Mouse (Mus musculus): ENCODE data around the gene Snrpg. TPM values are rescaled to one million over a fixed set of nuclear protein-coding genes. Genes with fewer than 3 reads are reported as not detected.

Gene Snrpg
- polyA plus RNA-seq, 1 experiment, result 62.2 TPM

DNA sequence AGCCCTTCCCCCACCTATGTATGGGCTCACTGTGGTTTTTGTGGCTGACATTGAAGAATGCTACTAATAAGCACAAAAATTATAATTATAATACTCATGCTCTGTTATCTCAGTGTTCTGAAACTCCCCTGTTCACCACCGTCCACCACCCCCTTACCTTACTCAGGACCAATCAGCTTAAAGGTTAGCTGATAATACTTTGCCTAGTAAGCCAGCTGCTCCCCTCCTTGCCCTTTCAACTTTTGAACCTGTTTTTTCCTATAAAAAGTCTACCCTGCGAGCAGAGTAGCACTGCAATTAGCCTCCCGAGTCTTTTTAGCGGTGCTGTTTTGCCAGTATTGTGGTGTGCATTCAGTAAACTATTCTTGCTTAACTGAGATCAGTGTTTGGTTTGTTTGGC, 13.6 kb downstream of the Snrpg start:
- Histone ChIP-seq H3K4me1 (ENCODE audit: control insufficient read depth, insufficient read depth, low read length) (no peaks in the 10 kb centered on the region), H3K27me3 (ENCODE audit: control insufficient read depth, insufficient read depth, low read length) (no peaks in the 10 kb centered on the region), H3K4me3 (replicated peaks; ENCODE audit: insufficient read depth, low read depth, low read length) (no peak overlapping the region), H3K27ac (ENCODE audit: insufficient read depth, low read length) (no peak overlapping the region)
- no peak for DNase-seq
- 81% methylated on average over 4 of the region's 4 CpGs for WGBS
- TF ChIP-seq CTCF (IDR thresholded peaks at IDR 0.05; ENCODE audit: borderline replicate concordance, insufficient read depth, low read depth, low read length), result no peak
- TF ChIP-seq POLR2A (IDR thresholded peaks at IDR 0.05; ENCODE audit: borderline replicate concordance, insufficient read depth, low read length), result no peak

DNA sequence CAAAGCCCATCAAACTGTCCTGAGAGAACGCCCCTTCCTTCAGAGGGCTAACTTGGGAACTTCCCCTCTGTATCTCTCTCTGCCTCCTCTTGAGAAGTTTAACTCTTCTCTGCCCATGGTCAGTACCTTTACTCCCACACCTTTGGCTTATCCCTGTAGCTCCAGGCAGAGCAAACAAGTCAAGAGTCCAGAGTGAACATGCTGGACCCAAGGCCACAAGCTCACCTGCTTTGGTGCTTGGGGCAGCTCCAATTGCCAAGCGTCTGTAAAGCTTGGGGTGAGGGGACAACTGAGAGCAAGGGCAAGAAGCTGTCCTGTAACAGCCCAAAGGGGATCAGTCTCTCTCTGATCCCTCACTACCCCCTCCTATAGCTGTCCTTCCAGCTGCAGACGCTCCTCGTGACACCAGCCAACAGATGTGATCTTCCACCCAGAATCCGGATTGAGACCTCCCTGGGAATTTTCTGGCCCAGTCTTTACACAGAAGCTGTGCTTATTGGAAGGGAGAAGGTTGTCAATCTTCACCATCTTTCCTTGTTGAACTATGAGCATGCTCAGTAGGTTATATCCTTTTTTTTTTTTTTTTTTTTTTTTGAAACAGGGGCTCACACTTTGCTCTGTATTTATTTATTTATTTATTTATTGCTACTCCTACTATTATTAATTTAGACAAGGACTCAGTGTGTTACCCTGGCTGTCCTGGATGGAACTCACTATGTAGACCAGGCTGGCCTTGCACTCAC, 14.4 kb downstream of the Snrpg start:
- H3K4me1 ChIP-seq (ENCODE audit: control insufficient read depth, insufficient read depth, low read length), result no peaks in the 10 kb centered on the region
- no peak for TF ChIP-seq POLR2A (IDR thresholded peaks at IDR 0.05; ENCODE audit: borderline replicate concordance, insufficient read depth, low read length)
- TF ChIP-seq CTCF (IDR thresholded peaks at IDR 0.05; ENCODE audit: borderline replicate concordance, insufficient read depth, low read depth, low read length), result no peak
- WGBS, result 83% methylated on average over 5 of the region's 5 CpGs
- no peaks in the 10 kb centered on the region for H3K27me3 ChIP-seq (ENCODE audit: control insufficient read depth, insufficient read depth, low read length)
- H3K4me3 ChIP-seq (replicated peaks; ENCODE audit: insufficient read depth, low read depth, low read length), result no peak overlapping the region
- no peak for DNase-seq
- H3K27ac ChIP-seq (ENCODE audit: insufficient read depth, low read length), result no peak overlapping the region

GRCm38 (mm10) chr6:86387313-86387712, 16.2 kb downstream of the Snrpg start:
- Histone ChIP-seq H3K27ac (ENCODE audit: insufficient read depth, low read length) (no peak overlapping the region), H3K4me1 (ENCODE audit: control insufficient read depth, insufficient read depth, low read length) (no peaks in the 10 kb centered on the region), H3K4me3 (replicated peaks; ENCODE audit: insufficient read depth, low read depth, low read length) (no peak overlapping the region), H3K27me3 (ENCODE audit: control insufficient read depth, insufficient read depth, low read length) (no peaks in the 10 kb centered on the region)
- 67% methylated on average over 12 of the region's 12 CpGs for WGBS
- no peak for TF ChIP-seq POLR2A (IDR thresholded peaks at IDR 0.05; ENCODE audit: borderline replicate concordance, insufficient read depth, low read length)
- no peak for TF ChIP-seq CTCF (IDR thresholded peaks at IDR 0.05; ENCODE audit: borderline replicate concordance, insufficient read depth, low read depth, low read length)
- no peak for DNase-seq

- no peak for DNase-seq
- 90% methylated on average over 18 of the region's 18 CpGs for WGBS
- Histone ChIP-seq H3K27ac (ENCODE audit: insufficient read depth, low read length) (no peak overlapping the region), H3K27me3 (ENCODE audit: control insufficient read depth, insufficient read depth, low read length) (no peaks in the 10 kb centered on the region), H3K4me3 (replicated peaks; ENCODE audit: insufficient read depth, low read depth, low read length) (no peak overlapping the region), H3K4me1 (ENCODE audit: control insufficient read depth, insufficient read depth, low read length) (no peaks in the 10 kb centered on the region)
- TF ChIP-seq POLR2A (IDR thresholded peaks at IDR 0.05; ENCODE audit: borderline replicate concordance, insufficient read depth, low read length) (no peak), CTCF (IDR thresholded peaks at IDR 0.05; ENCODE audit: borderline replicate concordance, insufficient read depth, low read depth, low read length) (no peak)
These were observed 17.4 kb downstream of the Snrpg start for GRCm38 (mm10) chr6:86388461-86388860.

DNA sequence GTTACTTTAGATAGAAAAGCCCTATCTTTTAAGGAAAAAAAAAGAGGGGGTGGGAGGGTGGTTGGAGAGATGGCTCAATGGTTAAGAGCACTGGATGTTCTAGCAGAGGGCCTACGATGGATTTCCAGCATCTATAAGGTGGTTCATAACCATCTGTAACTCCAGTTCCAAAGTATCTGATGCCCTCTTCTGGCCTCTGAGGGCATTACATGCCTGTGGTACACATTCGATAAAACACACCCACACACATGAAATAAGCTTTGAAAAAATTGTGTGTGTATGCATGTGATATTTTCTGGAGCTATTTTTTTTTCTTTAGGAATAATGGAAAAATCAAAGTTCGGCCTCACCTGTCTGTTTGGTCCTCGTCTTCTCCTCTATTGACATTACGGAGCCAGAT, 20.2 kb downstream of the Snrpg start:
- Histone ChIP-seq H3K4me3 (replicated peaks; ENCODE audit: insufficient read depth, low read depth, low read length) (no peak overlapping the region), H3K27me3 (ENCODE audit: control insufficient read depth, insufficient read depth, low read length) (no peaks in the 10 kb centered on the region), H3K27ac (ENCODE audit: insufficient read depth, low read length) (no peak overlapping the region), H3K4me1 (ENCODE audit: control insufficient read depth, insufficient read depth, low read length) (0 out of 2 replicates have a peak, but pooled peaks cover 3% of the 10 kb centered on the region)
- 93% methylated on average over 5 of the region's 5 CpGs for WGBS
- no peak for DNase-seq
- TF ChIP-seq POLR2A (IDR thresholded peaks at IDR 0.05; ENCODE audit: borderline replicate concordance, insufficient read depth, low read length) (no peak), CTCF (IDR thresholded peaks at IDR 0.05; ENCODE audit: borderline replicate concordance, insufficient read depth, low read depth, low read length) (no peak)

DNA sequence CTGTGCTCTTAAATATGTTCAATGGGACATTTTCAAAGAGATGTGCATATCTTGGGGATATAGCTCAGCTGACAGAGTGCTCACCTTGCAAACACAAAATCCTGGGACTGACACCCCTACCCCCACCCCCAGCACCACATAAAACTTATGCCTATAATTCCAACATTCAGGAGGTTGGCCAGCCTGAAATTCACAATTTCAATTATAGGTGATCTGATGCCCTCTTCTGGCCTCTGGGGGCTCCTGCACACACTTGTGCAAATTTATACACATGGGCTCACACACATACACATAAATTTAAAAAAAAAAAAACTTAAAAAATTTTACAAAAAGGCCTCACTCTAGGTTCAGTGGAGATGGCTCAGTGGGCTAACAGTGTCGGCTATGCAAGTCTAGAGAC, 22.1 kb downstream of the Snrpg start:
- TF ChIP-seq CTCF (IDR thresholded peaks at IDR 0.05; ENCODE audit: borderline replicate concordance, insufficient read depth, low read depth, low read length), result no peak
- no peak for TF ChIP-seq POLR2A (IDR thresholded peaks at IDR 0.05; ENCODE audit: borderline replicate concordance, insufficient read depth, low read length)
- Histone ChIP-seq H3K27me3 (ENCODE audit: control insufficient read depth, insufficient read depth, low read length) (no peaks in the 10 kb centered on the region), H3K27ac (ENCODE audit: insufficient read depth, low read length) (no peak overlapping the region), H3K4me3 (replicated peaks; ENCODE audit: insufficient read depth, low read depth, low read length) (no peak overlapping the region), H3K4me1 (ENCODE audit: control insufficient read depth, insufficient read depth, low read length) (peaks cover 3% of the 10 kb centered on the region; the same call in 1 of the 2 replicates)
- no peak for DNase-seq
- 89% methylated on average over 1 of the region's 1 CpGs for WGBS

DNA sequence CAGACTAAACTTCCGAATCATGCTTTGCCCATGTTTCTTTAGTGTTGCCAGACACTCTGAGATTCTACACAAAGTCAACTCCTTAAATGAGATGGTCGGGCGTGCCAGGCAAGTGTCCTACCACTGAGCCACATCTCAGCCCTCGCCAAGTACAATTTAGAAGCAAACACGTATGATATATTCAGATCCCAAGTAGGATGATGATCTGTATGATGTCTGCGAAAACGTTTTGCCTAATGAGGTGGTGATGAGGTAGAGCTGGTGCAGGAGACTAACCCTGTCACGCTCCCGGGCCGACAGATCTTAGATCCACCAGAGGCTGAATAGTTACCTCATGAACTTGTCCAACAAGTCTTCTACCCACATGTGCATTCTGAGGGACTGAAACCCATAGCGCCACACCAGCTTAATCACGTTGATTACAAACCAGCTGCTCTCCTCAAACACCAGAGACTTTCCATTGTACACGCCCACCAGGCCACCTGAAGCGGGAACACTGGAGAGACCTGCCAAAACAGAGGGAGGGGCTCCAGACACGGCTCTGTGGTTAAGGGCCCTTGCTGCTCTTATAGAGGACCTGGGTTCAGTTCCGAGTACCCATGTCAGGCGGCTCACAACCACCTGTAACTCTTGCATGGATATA, 23.1 kb downstream of the Snrpg start:
- DNase-seq, result no peak
- WGBS, result 89% methylated on average over 17 of the region's 17 CpGs
- Histone ChIP-seq H3K4me3 (replicated peaks; ENCODE audit: insufficient read depth, low read depth, low read length) (no peak overlapping the region), H3K4me1 (ENCODE audit: control insufficient read depth, insufficient read depth, low read length) (peaks cover 3% of the 10 kb centered on the region; the same call in 1 of the 2 replicates), H3K27ac (ENCODE audit: insufficient read depth, low read length) (no peak overlapping the region), H3K27me3 (ENCODE audit: control insufficient read depth, insufficient read depth, low read length) (no peaks in the 10 kb centered on the region)
- TF ChIP-seq POLR2A (IDR thresholded peaks at IDR 0.05; ENCODE audit: borderline replicate concordance, insufficient read depth, low read length) (no peak), CTCF (IDR thresholded peaks at IDR 0.05; ENCODE audit: borderline replicate concordance, insufficient read depth, low read depth, low read length) (no peak)

DNA sequence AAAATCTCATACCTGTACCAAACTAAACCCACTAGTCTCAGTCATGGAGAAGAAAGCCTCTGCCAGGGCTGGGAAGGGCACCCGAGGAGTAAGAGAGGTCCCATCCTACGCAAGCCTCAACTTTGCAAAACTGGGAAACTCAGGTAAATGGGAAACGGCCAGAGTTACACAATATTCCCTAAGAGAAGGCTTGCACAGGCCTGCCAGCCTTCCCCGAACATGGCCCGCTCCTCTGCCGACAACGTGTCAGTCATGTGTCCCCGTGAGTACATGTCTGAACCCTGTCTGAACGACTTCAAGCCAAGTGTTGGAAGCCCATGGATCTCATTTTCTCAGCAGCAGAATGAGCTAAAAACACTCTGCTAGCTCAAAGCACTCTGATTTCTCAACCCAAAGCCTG, 23.9 kb downstream of the Snrpg start:
- no peak for DNase-seq
- Histone ChIP-seq H3K4me3 (replicated peaks; ENCODE audit: insufficient read depth, low read depth, low read length) (no peak overlapping the region), H3K4me1 (ENCODE audit: control insufficient read depth, insufficient read depth, low read length) (peaks cover 3% of the 10 kb centered on the region; the same call in 1 of the 2 replicates), H3K27me3 (ENCODE audit: control insufficient read depth, insufficient read depth, low read length) (no peaks in the 10 kb centered on the region), H3K27ac (ENCODE audit: insufficient read depth, low read length) (no peak overlapping the region)
- 78% methylated on average over 9 of the region's 9 CpGs for WGBS
- no peak for TF ChIP-seq POLR2A (IDR thresholded peaks at IDR 0.05; ENCODE audit: borderline replicate concordance, insufficient read depth, low read length)
- no peak for TF ChIP-seq CTCF (IDR thresholded peaks at IDR 0.05; ENCODE audit: borderline replicate concordance, insufficient read depth, low read depth, low read length)
